Mouse (Mus musculus) gastrocnemius, postnatal 14 days (tissue): ENCODE data around the gene Kit. TPM values are rescaled to one million over a fixed set of nuclear protein-coding genes. Genes with fewer than 3 reads are reported as not detected.

Experiments used
- DNase-seq: peaks from one replicate; pipeline ENCODE4 v3.0.0; 2021; ENCODE audit warnings: mixed read lengths
- intact Hi-C: fragments of 180-260 bp; cut with DNase I; formaldehyde crosslinking; loops from one replicate; pipeline ENCODE4 v1.15.1; 2025; ENCODE audit warnings: low total_unique reads
- total RNA-seq, 2 experiments: library from RNA; stranded (reverse); gene quantifications; 2 replicates each; pipeline ENCODE4 v1.2.3; 2021

The Kit gene
- total RNA-seq, 2 experiments from 2014 or later = 3.1 to 3.9 TPM

DNA sequence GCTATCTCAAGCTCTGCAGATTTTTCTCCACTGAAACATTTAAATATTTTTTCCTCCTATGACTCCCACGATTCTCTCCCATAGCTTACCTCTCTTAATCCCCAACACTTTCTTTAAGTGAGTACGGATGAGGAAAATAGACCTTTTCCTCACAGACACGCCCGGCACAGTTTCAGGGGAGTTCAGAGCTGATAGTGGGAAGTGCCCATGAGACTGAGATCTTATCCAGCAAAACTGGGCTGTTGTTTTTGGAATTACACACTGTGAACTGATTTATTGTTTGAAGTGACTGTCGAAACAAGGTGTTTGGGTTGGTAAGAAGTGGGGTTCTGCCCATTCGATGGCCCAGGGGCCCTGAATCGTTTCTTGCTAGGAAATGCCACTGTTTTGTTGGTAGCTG lies 124.4 kb downstream of the Kit start:
- DNase-seq = no peak
- intact Hi-C loops = no loop called here

- intact Hi-C loops = no loop called here
- no peak for DNase-seq
Measured at GRCm38 (mm10) chr5:75699516-75699915, 124.8 kb downstream of the Kit start.

DNA sequence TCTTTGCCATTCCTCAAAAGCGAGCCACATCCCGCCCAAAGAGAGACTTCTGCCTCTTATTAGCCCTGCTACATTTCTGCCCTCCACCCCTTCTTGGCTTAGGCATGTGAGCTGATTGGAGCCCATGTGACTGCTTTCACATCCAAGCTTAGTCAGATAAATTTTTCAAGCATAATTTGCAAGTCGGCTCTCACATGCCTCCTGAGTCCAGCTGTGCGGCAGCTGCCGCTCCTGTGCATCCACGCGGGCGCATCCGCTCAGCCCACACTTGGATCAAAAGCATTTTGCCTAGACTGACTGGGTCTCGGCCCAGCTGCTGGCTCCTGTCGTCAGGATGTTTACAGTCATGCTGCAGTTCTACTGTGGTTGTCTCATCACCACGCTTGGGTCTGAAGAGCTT lies 126.9 kb downstream of the Kit start:
- intact Hi-C loops = no loop called here

DNA sequence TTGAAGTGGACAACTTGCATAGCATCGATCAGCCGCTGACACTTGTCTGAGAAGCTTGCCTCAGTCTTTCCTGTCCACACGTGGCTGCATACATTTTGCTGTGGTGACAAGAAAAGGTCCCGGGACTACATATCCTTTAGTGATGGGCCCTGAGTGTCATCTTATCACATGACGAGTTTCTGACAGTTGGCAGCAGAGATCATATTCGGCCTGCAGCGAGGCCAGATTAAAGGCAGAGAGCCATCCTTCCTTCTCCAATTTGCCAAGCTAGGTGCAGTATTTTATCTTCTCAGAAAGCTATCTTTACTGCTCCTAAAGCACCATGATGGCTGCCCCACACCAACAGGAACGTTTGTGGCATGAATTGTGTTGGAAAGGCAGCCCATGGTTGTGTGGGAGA lies 127.4 kb downstream of the Kit start:
- DNase-seq = no peak
- intact Hi-C loops = no loop called here

More for the DNA sequence above, 126.9 kb downstream of the Kit start:
- DNase-seq = no peak

- no peak for DNase-seq
- intact Hi-C loops = no loop called here
Measured at GRCm38 (mm10) chr5:75704584-75705175, 130.0 kb downstream of the Kit start.

GRCm38 (mm10) chr5:75705421-75705820 lies 130.7 kb downstream of the Kit start:
- intact Hi-C loops = no loop called here
- DNase-seq = no peak
